ENCODE assay signal across 17 mouse cellular contexts in the genomic region with DNA sequence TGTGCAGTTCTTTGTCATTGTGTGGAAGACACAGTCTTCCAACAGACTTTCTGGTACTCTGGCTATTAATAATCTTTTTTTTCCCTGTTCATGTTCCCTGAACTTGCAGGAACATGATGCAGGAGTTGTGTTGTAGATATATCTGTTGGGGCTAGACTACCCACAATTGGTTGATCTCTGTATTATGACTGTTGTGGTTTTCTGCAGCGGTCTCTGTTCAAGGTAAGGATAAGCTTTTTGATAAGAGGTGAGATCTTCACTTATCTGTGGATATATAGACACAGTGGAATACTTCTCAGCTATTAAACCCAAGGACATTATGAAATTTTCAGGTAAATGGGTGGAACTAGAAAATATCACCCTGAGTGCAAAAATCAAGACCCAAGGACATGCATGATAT.
"Had no signal": no experiment of that assay in that cellular context is flagged by ENCODE, and none has a peak within 500 bp of the region (broad histone marks: within the 10 kb centered on the region; RNA-seq: fewer than 3 reads in every experiment).

No protein-coding gene starts in this region.

- H3K27ac ChIP-seq: neural tube, embryonic 12.5 days; neural tube, embryonic 13.5 days; neural tube, embryonic 15.5 days; stomach, embryonic 15.5 days; stomach, postnatal 0 days had no signal

- H3K4me1 ChIP-seq: neural tube, embryonic 12.5 days; neural tube, embryonic 13.5 days; neural tube, embryonic 15.5 days; stomach, embryonic 15.5 days had no signal

- H3K27me3 ChIP-seq: neural tube, embryonic 12.5 days; neural tube, embryonic 13.5 days; neural tube, embryonic 15.5 days; stomach, embryonic 15.5 days had no signal

- H3K36me3 ChIP-seq: neural tube, embryonic 12.5 days; neural tube, embryonic 13.5 days; neural tube, embryonic 15.5 days; stomach, embryonic 15.5 days had no signal

- DNase-seq: retina, postnatal 1 day; right cerebral cortex, adult 18-20 months; right cerebral cortex, postnatal 14 days; right cerebral cortex, postnatal 25 days; right cerebral cortex, postnatal 4 days; spleen, adult 18-20 months; thymus, adult 18-20 months; thymus, adult 2 months; thymus, postnatal 14 days; thymus, postnatal 25 days; thymus, postnatal 36 days; thymus, postnatal 4 days had no signal

- H3K4me3 ChIP-seq: neural tube, embryonic 12.5 days; neural tube, embryonic 13.5 days; neural tube, embryonic 15.5 days; stomach, embryonic 15.5 days had no signal

- H3K9me3 ChIP-seq: neural tube, embryonic 12.5 days; neural tube, embryonic 13.5 days; neural tube, embryonic 15.5 days; stomach, embryonic 15.5 days had no signal

- H3K9ac ChIP-seq: neural tube, embryonic 12.5 days; neural tube, embryonic 13.5 days; neural tube, embryonic 15.5 days; stomach, embryonic 15.5 days had no signal
